Mouse (Mus musculus) thymus, adult 2 months (tissue): ENCODE data around the gene Troap.

Experiments
- CTCF ChIP-seq: fragments of 200-500 bp; IDR thresholded peaks from 2 replicates; pipeline ENCODE4 v1.5.1; 2012; ENCODE audit warnings: mild to moderate bottlenecking, control low read depth, low read length, moderate library complexity, borderline replicate concordance; ENCODE audit not compliant: control insufficient read depth, poor library complexity, insufficient read depth; ENCODE audit errors: extremely low read depth
- POLR2A ChIP-seq: fragments of 200-500 bp; IDR thresholded peaks from 2 replicates; pipeline ENCODE4 v1.6.1; 2012; ENCODE audit warnings: mild to moderate bottlenecking, low read length, control low read depth, moderate library complexity; ENCODE audit not compliant: control insufficient read depth, poor library complexity, insufficient read depth; ENCODE audit errors: extremely low read depth

GRCm38 (mm10) chr15:99122642-99123041, 48.3 kb downstream of the Troap start:
- TF ChIP-seq CTCF (no peak), POLR2A (no peak)
